16 mouse cellular contexts compared by ENCODE assay signal in the genomic region with DNA sequence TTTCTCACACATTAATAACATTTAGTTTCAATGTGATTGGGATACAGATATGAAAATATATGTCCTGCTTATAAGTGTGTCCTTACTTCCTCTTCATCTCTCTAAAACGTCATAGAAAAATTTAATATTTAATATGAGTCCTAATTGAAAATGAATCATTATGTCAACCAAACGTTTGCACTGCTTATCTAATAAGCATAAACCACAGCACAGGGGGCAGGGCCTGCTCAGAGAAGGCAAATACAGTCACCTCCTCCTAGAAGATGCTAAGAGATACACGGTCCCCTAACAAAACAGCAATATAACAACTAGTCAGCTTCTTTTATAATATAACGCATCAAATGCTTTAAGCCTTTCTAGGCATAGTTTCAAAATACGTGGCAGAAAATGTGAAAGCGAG.
"Had no signal": no experiment of that assay in that cellular context is flagged by ENCODE, and none has a peak within 500 bp of the region (broad histone marks: within the 10 kb centered on the region; RNA-seq: fewer than 3 reads in every experiment).

No protein-coding gene starts in this region.

- H3K9me3 ChIP-seq: neural tube, embryonic 13.5 days; neural tube, embryonic 15.5 days; stomach, embryonic 15.5 days had no signal

- H3K27ac ChIP-seq: neural tube, embryonic 13.5 days; neural tube, embryonic 15.5 days; stomach, embryonic 15.5 days; stomach, postnatal 0 days had no signal

- H3K27me3 ChIP-seq: neural tube, embryonic 13.5 days; neural tube, embryonic 15.5 days; stomach, embryonic 15.5 days had no signal

- H3K4me2 ChIP-seq: neural tube, embryonic 13.5 days; neural tube, embryonic 15.5 days; stomach, embryonic 15.5 days had no signal

- H3K9ac ChIP-seq: neural tube, embryonic 13.5 days; neural tube, embryonic 15.5 days; stomach, embryonic 15.5 days had no signal

- H3K4me3 ChIP-seq: neural tube, embryonic 13.5 days; neural tube, embryonic 15.5 days; stomach, embryonic 15.5 days had no signal

- H3K36me3 ChIP-seq: neural tube, embryonic 15.5 days; stomach, embryonic 15.5 days had no signal

- DNase-seq: retina, postnatal 1 day; right cerebral cortex, adult 18-20 months; right cerebral cortex, postnatal 14 days; right cerebral cortex, postnatal 25 days; right cerebral cortex, postnatal 4 days; spleen, adult 18-20 months; thymus, adult 18-20 months; thymus, adult 2 months; thymus, postnatal 14 days; thymus, postnatal 25 days; thymus, postnatal 36 days; thymus, postnatal 4 days had no signal

- H3K4me1 ChIP-seq: neural tube, embryonic 13.5 days; stomach, embryonic 15.5 days had no signal
